In the genomic region with DNA sequence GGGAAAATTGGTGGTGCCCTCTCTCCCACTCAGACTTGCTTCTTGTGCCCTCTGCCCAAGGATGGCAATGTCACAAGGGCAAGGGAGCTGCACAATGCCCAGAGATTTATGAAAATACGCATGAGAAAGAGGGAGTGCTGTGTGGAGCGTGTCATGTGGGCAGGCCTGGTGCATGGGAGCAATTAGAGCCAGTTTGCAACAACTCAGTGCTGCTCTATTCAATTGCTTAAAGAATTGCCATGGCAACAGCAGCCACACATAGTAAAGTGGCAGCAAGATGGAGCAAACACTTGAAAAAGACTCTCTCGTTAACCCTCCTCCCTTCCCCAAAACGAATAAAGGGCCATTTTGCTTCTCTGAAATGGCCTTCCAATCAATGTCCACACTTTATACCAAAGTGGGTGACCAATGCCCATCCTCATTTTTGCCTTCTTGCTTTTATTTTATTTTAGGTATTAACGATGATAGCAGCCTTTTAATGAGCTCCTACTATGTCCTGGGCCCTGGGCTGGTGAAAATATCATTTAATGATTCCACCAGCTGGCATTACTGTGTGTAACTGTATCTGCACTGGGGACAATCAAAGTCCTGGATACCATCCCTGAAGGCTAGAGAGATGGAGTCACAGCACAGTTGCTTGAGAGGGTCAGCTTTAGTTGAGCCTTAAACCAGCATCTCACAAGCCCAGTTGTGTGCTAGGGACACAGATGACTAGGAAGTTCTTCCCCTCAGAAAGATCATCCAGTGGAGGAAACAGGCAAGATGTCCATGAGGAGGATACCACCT, we compare ENCODE assay signal across 10 mouse cellular contexts.
A peak's percentile ranks its signal among the peaks of the same experiment; 100 is the strongest.
DNase-seq lines count a peak whose midpoint lies in the region; ATAC-seq lines count a peak whose summit lies in the region.
"Had no signal": no experiment of that assay in that cellular context is flagged by ENCODE, and none has a peak within 500 bp of the region (broad histone marks: within the 10 kb centered on the region; RNA-seq: fewer than 3 reads in every experiment).

No protein-coding gene starts in this region.

- no peak for ATAC-seq in heart, embryonic 11.5 days (replicated peaks; ENCODE audit: insufficient number of reproducible peaks, low FRiP score, low TSS enrichment)
- peak; percentile 96 for ATAC-seq in forebrain, embryonic 16.5 days
- no peak for ATAC-seq in kidney, embryonic 16.5 days (ENCODE audit: low FRiP score, low TSS enrichment)
- ATAC-seq: Patski had no signal

- WGBS in heart, embryonic 10.5 days, result 77% methylated on average over 5 of the region's 5 CpGs
- 85% methylated on average over 5 of the region's 5 CpGs for WGBS in heart, embryonic 11.5 days (ENCODE audit: insufficient replicate concordance)
- 17% methylated on average over 5 of the region's 5 CpGs for WGBS in forebrain, embryonic 16.5 days
- 65% methylated on average over 5 of the region's 5 CpGs for WGBS in limb, embryonic 10.5 days
- 63% methylated on average over 5 of the region's 5 CpGs for WGBS in kidney, embryonic 16.5 days

- no peaks in the 10 kb centered on the region; the same call in 1 of the 2 replicates for H3K36me3 ChIP-seq in heart, embryonic 10.5 days
- no peaks in the 10 kb centered on the region for H3K36me3 ChIP-seq in heart, embryonic 11.5 days (ENCODE audit: control insufficient read depth, insufficient read depth, low read length)
- H3K36me3 ChIP-seq in forebrain, embryonic 16.5 days (ENCODE audit: control insufficient read depth, insufficient read depth), result no peaks in the 10 kb centered on the region
- H3K36me3 ChIP-seq in limb, embryonic 10.5 days, result no peaks in the 10 kb centered on the region
- 0 out of 2 replicates have a peak, but pooled peaks cover 3% of the 10 kb centered on the region for H3K36me3 ChIP-seq in kidney, embryonic 16.5 days (ENCODE audit: insufficient read depth, low read length)

- H3K27me3 ChIP-seq in heart, embryonic 10.5 days (ENCODE audit: insufficient read depth, poor library complexity, severe bottlenecking), result no peaks in the 10 kb centered on the region
- no peaks in the 10 kb centered on the region for H3K27me3 ChIP-seq in heart, embryonic 11.5 days (ENCODE audit: control insufficient read depth, insufficient read depth, low read length)
- H3K27me3 ChIP-seq in forebrain, embryonic 16.5 days (replicated peaks; ENCODE audit: control insufficient read depth, insufficient read depth, low read length), result no peaks in the 10 kb centered on the region
- no peaks in the 10 kb centered on the region for H3K27me3 ChIP-seq in limb, embryonic 10.5 days (ENCODE audit: low read depth, poor library complexity, severe bottlenecking)
- no peaks in the 10 kb centered on the region for H3K27me3 ChIP-seq in kidney, embryonic 16.5 days (ENCODE audit: insufficient read depth, low read length)
- H3K27me3 ChIP-seq: Patski had no signal

- H3K4me2 ChIP-seq in heart, embryonic 11.5 days, result no peak overlapping the region
- no peak overlapping the region for H3K4me2 ChIP-seq in forebrain, embryonic 16.5 days (ENCODE audit: low read length)
- H3K4me2 ChIP-seq in kidney, embryonic 16.5 days (replicated peaks; ENCODE audit: low read depth, low read length), result no peak overlapping the region

- no peaks in the 10 kb centered on the region for H3K9me3 ChIP-seq in heart, embryonic 10.5 days
- H3K9me3 ChIP-seq in heart, embryonic 11.5 days (replicated peaks; ENCODE audit: control insufficient read depth, low read length), result no peaks in the 10 kb centered on the region
- H3K9me3 ChIP-seq in forebrain, embryonic 16.5 days (ENCODE audit: control insufficient read depth, low read length), result no peaks in the 10 kb centered on the region
- no peaks in the 10 kb centered on the region for H3K9me3 ChIP-seq in limb, embryonic 10.5 days (replicated peaks)
- H3K9me3 ChIP-seq in kidney, embryonic 16.5 days (ENCODE audit: low read length), result no peaks in the 10 kb centered on the region

- no peak overlapping the region for H3K9ac ChIP-seq in heart, embryonic 11.5 days (ENCODE audit: low read depth, low read length)
- no peak overlapping the region for H3K9ac ChIP-seq in forebrain, embryonic 16.5 days (replicated peaks; ENCODE audit: low read depth, low read length)
- H3K9ac ChIP-seq in kidney, embryonic 16.5 days (replicated peaks; ENCODE audit: low read length), result no peak overlapping the region

- no peak overlapping the region for H3K27ac ChIP-seq in heart, embryonic 10.5 days
- no peak overlapping the region for H3K27ac ChIP-seq in heart, embryonic 11.5 days (ENCODE audit: low read depth, low read length)
- H3K27ac ChIP-seq in forebrain, embryonic 16.5 days (ENCODE audit: low read length), result peak overlapping the region; percentile 73
- peak overlapping the region; percentile 79 for H3K27ac ChIP-seq in limb, embryonic 10.5 days
- H3K27ac ChIP-seq in kidney, embryonic 16.5 days (ENCODE audit: low read length), result no peak overlapping the region

- H3K4me3 ChIP-seq in heart, embryonic 10.5 days, result no peak overlapping the region
- no peak overlapping the region for H3K4me3 ChIP-seq in heart, embryonic 11.5 days (ENCODE audit: low read depth, low read length)
- H3K4me3 ChIP-seq in forebrain, embryonic 16.5 days (replicated peaks; ENCODE audit: low read length), result no peak overlapping the region
- H3K4me3 ChIP-seq in limb, embryonic 10.5 days, result no peak overlapping the region
- no peak overlapping the region for H3K4me3 ChIP-seq in kidney, embryonic 16.5 days (ENCODE audit: low read length)

- peak; percentile 59 for DNase-seq in heart, embryonic 10.5 days (ENCODE audit: low spot score)
- DNase-seq in limb, embryonic 10.5 days (ENCODE audit: low spot score), result peak; percentile 57
- DNase-seq in right cerebral cortex, adult 2 months (ENCODE audit: low spot score in 2 of 2), result peak; percentile 37 to 52
- DNase-seq in spleen, postnatal 36 days (ENCODE audit: low spot score in 2 of 2), result no peak
- DNase-seq in cerebellum, adult 9-11 months, result no peak
- DNase-seq: heart, postnatal 36 days had no signal

- H3K4me1 ChIP-seq in heart, embryonic 10.5 days, result peaks cover 6% of the 10 kb centered on the region
- no peaks in the 10 kb centered on the region for H3K4me1 ChIP-seq in heart, embryonic 11.5 days (ENCODE audit: control insufficient read depth, insufficient read depth, low read length)
- peaks cover 12% of the 10 kb centered on the region for H3K4me1 ChIP-seq in forebrain, embryonic 16.5 days (replicated peaks; ENCODE audit: control insufficient read depth, insufficient read depth, low read length)
- peaks cover 14% of the 10 kb centered on the region for H3K4me1 ChIP-seq in limb, embryonic 10.5 days
- no peaks in the 10 kb centered on the region for H3K4me1 ChIP-seq in kidney, embryonic 16.5 days (ENCODE audit: insufficient read depth, low read length)

Comparison
In these comparisons a context has a peak if more than half of its experiments do, and no peak if none do; other contexts are left out.
1. DNase-seq: peak in heart, embryonic 10.5 days (single experiment), limb, embryonic 10.5 days (single experiment) and right cerebral cortex, adult 2 months (2 of 2); none in spleen, postnatal 36 days (0 of 2) and cerebellum, adult 9-11 months (single experiment).
2. H3K27ac ChIP-seq: peak in forebrain, embryonic 16.5 days (single experiment) and limb, embryonic 10.5 days (single experiment); none in heart, embryonic 10.5 days (single experiment), heart, embryonic 11.5 days (single experiment) and kidney, embryonic 16.5 days (single experiment).